Mouse (Mus musculus) brain, embryonic 14.5 days (tissue): ENCODE measurements around the gene Aldh3b3.

ENCODE experiments used
- CTCF ChIP-seq: fragments of 200-500 bp; IDR thresholded peaks from 2 replicates; pipeline ENCODE4 v1.5.1; 2012; ENCODE audit warnings: inconsistent platforms, mild to moderate bottlenecking, moderate library complexity, borderline replicate concordance; ENCODE audit not compliant: insufficient read depth, insufficient read length; ENCODE audit errors: extremely low read depth
- POLR2A ChIP-seq: fragments of 200-500 bp; IDR thresholded peaks from 2 replicates; pipeline ENCODE4 v1.6.1; 2012; ENCODE audit warnings: mild to moderate bottlenecking, inconsistent platforms, borderline replicate concordance; ENCODE audit not compliant: poor library complexity, insufficient read depth, insufficient read length, severe bottlenecking; ENCODE audit errors: extremely low read depth

DNA sequence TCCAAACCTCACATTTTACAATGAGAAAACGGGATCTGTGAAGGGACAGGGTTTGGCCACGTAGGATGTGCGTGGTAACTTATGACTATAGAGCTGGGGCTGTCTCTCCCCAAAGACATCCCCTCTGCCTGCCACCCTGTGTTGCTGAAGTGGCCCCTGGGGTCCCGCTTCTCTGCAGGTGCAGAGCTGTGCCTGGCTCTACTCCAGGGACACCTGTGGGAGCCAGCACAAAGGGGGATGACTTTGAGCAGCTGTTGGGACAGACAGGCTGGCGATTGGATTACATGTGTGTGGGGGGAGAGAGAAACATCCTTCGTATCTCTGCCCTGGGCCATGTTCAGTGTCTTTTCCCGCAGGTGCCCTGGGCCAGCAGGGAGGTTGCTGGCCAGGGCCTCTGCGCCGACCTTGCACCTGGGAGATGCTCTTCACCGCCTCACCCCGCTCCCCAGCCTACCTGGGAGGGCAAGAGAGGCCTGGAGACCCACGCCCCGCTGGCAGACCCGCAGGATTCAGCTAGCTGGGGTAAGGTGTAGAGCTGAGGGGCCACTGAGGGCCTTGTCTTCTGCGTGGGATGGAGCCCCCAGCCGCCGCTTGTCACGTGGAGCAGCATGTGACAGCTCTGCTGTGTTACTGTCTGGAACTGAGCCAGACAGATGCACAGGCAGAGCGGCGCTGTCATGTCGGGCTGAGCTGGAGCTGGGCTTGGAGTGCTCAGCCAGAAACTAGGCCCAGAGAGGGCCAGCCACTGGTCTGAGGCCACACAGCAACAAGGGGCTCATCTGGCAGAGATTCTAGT lies 28.0 kb upstream of the Aldh3b3 start:
- no peak for TF ChIP-seq CTCF
- no peak for TF ChIP-seq POLR2A
